Mouse (Mus musculus): ENCODE measurements around the gene Mpp5. TPM values are rescaled to one million over a fixed set of nuclear protein-coding genes. Genes with fewer than 3 reads are reported as not detected.

Gene Mpp5
- total RNA-seq, 2 experiments from 2014 or later = 29.4 to 32.0 TPM

GRCm38 (mm10) chr12:78839906-78840305 is 91.2 kb downstream of the Mpp5 start:
- peak in 1 of 2 experiments; percentile 7 for DNase-seq (ENCODE audit: extremely low spot score in 1 of 2, low spot score in 1 of 2)

- no peak for DNase-seq (ENCODE audit: extremely low spot score in 1 of 2, low spot score in 1 of 2)
These were observed 93.7 kb downstream of the Mpp5 start for GRCm38 (mm10) chr12:78842429-78842828.

GRCm38 (mm10) chr12:78848246-78848645 is 99.5 kb downstream of the Mpp5 start:
- DNase-seq (ENCODE audit: extremely low spot score in 1 of 2, low spot score in 1 of 2) = no peak

- DNase-seq (ENCODE audit: extremely low spot score in 1 of 2, low spot score in 1 of 2) = no peak
These were observed 112.3 kb downstream of the Mpp5 start for GRCm38 (mm10) chr12:78860921-78861495.

GRCm38 (mm10) chr12:78861496-78862253 is 113.0 kb downstream of the Mpp5 start, which contains the start of the genes Atp6v1d and Eif2s1:
Gene Atp6v1d (minus strand): TSS chr12:78861638.
Gene Eif2s1 (plus strand): TSS chr12:78861819.
- DNase-seq (ENCODE audit: extremely low spot score in 1 of 2, low spot score in 1 of 2) = peak; percentile 89 to 95

- DNase-seq (ENCODE audit: extremely low spot score in 1 of 2, low spot score in 1 of 2) = no peak
These were observed 113.6 kb downstream of the Mpp5 start for GRCm38 (mm10) chr12:78862254-78862730.

- no peak for DNase-seq (ENCODE audit: extremely low spot score in 1 of 2, low spot score in 1 of 2)
These were observed 116.7 kb downstream of the Mpp5 start for GRCm38 (mm10) chr12:78865434-78865833.

GRCm38 (mm10) chr12:78868115-78868514 is 119.4 kb downstream of the Mpp5 start:
- no peak for DNase-seq (ENCODE audit: extremely low spot score in 1 of 2, low spot score in 1 of 2)

- no peak for DNase-seq (ENCODE audit: extremely low spot score in 1 of 2, low spot score in 1 of 2)
These were observed 125.9 kb downstream of the Mpp5 start for GRCm38 (mm10) chr12:78874581-78874980.

- no peak for DNase-seq (ENCODE audit: extremely low spot score in 1 of 2, low spot score in 1 of 2)
These were observed 141.4 kb downstream of the Mpp5 start for GRCm38 (mm10) chr12:78890062-78890461.

Other genes starting within 250 kb of the Mpp5 start
- gene Fam71d, start 57.4 kb upstream of the Mpp5 start, total RNA-seq (2021) = 1 to 10 TPM in 1 of 2 experiments, under 1 TPM in 1; 0.71 to 2.1 TPM
- gene Atp6v1d, start 112.7 kb downstream of the Mpp5 start, total RNA-seq (2021) = 100 to 1,000 TPM; 238 to 266 TPM
- gene Eif2s1, start 112.9 kb downstream of the Mpp5 start, total RNA-seq (2021) = 10 to 100 TPM; 54.9 to 56.5 TPM
- gene Plek2, start 158.1 kb downstream of the Mpp5 start, total RNA-seq (2021) = under 1 TPM in 1 of 2 experiments, not detected in 1; 0.22 TPM

Data from layer of hippocampus, postnatal 25 days (tissue).